Mouse (Mus musculus) E14TG2a.4 (cell line): ENCODE results near the gene N4bp2.

Experiments used
- CTCF ChIP-seq: conservative IDR thresholded peaks from 2 replicates; pipeline ENCODE4 v1.5.1; 2014; ENCODE audit warnings: low read length
- NANOG ChIP-seq: IDR thresholded peaks from 2 replicates; pipeline ENCODE4 v1.6.1; 2014; ENCODE audit warnings: borderline replicate concordance, low read length, mixed read lengths
- POU5F1 ChIP-seq: IDR thresholded peaks from 2 replicates; pipeline ENCODE4 v1.6.1; 2014; ENCODE audit warnings: low read length, borderline replicate concordance

- TF ChIP-seq CTCF = no peak
- TF ChIP-seq POU5F1 = no peak
- no peak for TF ChIP-seq NANOG
These were observed 7.2 kb downstream of the N4bp2 start for GRCm38 (mm10) chr5:65770493-65770892.
